Mouse (Mus musculus) C2C12 (cell line): ENCODE measurements at regions not wholly inside any gene's neighbourhood (a gene's known extent, or its start where the extent isn't known, plus 50 kb on each side); places are given as distances from the start of the nearest gene placed in this dataset.

ENCODE experiments used
- CEBPB ChIP-seq: IDR thresholded peaks from one replicate; pipeline ENCODE4 v1.6.1; 2011; ENCODE audit warnings: low read depth, mild to moderate bottlenecking, control low read depth, moderate library complexity
- CTCF ChIP-seq: IDR thresholded peaks from one replicate; pipeline ENCODE4 v1.5.1; 2011; ENCODE audit not compliant: control insufficient read depth, insufficient read depth, insufficient read length
- FOSL1 ChIP-seq: IDR thresholded peaks from one replicate; pipeline ENCODE4 v1.8.0; 2011; ENCODE audit warnings: mild to moderate bottlenecking, low read length; ENCODE audit not compliant: poor library complexity, insufficient read depth, severe bottlenecking
- MAX ChIP-seq: IDR thresholded peaks from one replicate; pipeline ENCODE4 v1.6.1; 2011; ENCODE audit warnings: mild to moderate bottlenecking, control low read depth
- MYOD1 ChIP-seq: IDR thresholded peaks from one replicate; pipeline ENCODE4 v1.6.1; 2011; ENCODE audit warnings: low read depth; ENCODE audit not compliant: control insufficient read depth, insufficient read length
- MYOG ChIP-seq: IDR thresholded peaks from one replicate; pipeline ENCODE4 v1.6.1; 2011; ENCODE audit not compliant: control insufficient read depth, insufficient read length; ENCODE audit errors: extremely low read depth

DNA sequence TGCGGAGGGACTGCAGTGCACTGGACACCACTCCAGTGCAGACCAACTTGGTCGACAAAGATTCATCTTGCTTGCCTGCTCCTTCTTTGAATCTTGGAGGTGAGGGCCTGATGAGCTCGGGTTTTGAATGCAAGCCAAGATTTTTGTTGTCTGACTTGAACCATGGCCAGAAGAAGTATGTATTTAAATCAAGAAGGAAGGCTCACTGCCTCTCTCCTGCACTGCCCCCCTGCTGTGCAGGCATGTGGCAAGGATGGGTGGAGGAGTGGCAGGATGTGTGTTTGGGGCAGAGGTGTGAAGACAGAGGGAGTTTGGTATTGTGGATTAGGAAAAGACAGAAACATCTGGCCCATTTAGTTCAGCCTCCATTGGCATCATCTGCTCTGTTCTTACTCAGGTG is 179.1 kb downstream of the Opa1 start:
- TF ChIP-seq MAX (no peak), CTCF (no peak), CEBPB (no peak), MYOG (no peak), MYOD1 (no peak), FOSL1 (no peak)
